Mouse (Mus musculus) intestine, embryonic 16.5 days (tissue): ENCODE results near the gene Scai. TPM values are rescaled to one million over a fixed set of nuclear protein-coding genes. Genes with fewer than 3 reads are reported as not detected.

Experiments
- ATAC-seq: fragments of 200-750 bp; cut with Nextera tagmentation; 2 replicates; pipeline ENCODE4 v1.8.0; 2017; ENCODE audit warnings: moderate TSS enrichment, moderate library complexity
- H3K27ac ChIP-seq: fragments of 300-500 bp; sonication (generic); 2 replicates; pipeline ENCODE4 v1.5.1; 2014; ENCODE audit warnings: mild to moderate bottlenecking, low read length
- H3K27me3 ChIP-seq: fragments of 300-500 bp; sonication (generic); replicated peaks from 2 replicates; pipeline ENCODE4 v1.6.1; 2014; ENCODE audit warnings: low read length, control low read depth, mixed read lengths; ENCODE audit not compliant: control insufficient read depth, insufficient read depth
- H3K36me3 ChIP-seq: fragments of 300-500 bp; sonication (generic); 2 replicates; pipeline ENCODE4 v1.6.1; 2014; ENCODE audit warnings: low read length, control low read depth; ENCODE audit not compliant: control insufficient read depth, insufficient read depth
- H3K4me1 ChIP-seq: fragments of 300-500 bp; sonication (generic); 2 replicates; pipeline ENCODE4 v1.6.1; 2014; ENCODE audit warnings: low read length, control low read depth, mixed read lengths; ENCODE audit not compliant: control insufficient read depth, insufficient read depth
- H3K4me2 ChIP-seq: fragments of 300-500 bp; sonication (generic); 2 replicates; pipeline ENCODE4 v1.6.1; 2014; ENCODE audit warnings: low read depth, low read length, control low read depth
- H3K4me3 ChIP-seq: fragments of 300-500 bp; sonication (generic); 2 replicates; pipeline ENCODE4 v1.5.1; 2014; ENCODE audit warnings: mild to moderate bottlenecking, low read length
- H3K9ac ChIP-seq: fragments of 300-500 bp; sonication (generic); 2 replicates; pipeline ENCODE4 v1.6.1; 2014; ENCODE audit warnings: low read depth, low read length
- H3K9me3 ChIP-seq: fragments of 300-500 bp; sonication (generic); 2 replicates; pipeline ENCODE4 v1.6.1; 2016; ENCODE audit warnings: low read length, control low read depth; ENCODE audit not compliant: control insufficient read depth
- WGBS: fragments of 180-500 bp; shearing (Covaris S2); extraction: QIAGEN DNeasy Blood & Tissue Kit; methylation state at CpG from one replicate; pipeline ENCODE4 v1.1.7; 2014; 5-methylcytosine and 5-hydroxymethylcytosine counted together
- polyA plus RNA-seq: library from polyadenylated mRNA; unstranded; fragments of >200 nt; fragmentation: Nextera tagmentation; extraction: Ambion mirVana; gene quantifications from 2 replicates; pipeline ENCODE4 v1.2.1, GENCODE M21; 2015

Gene Scai
- polyA plus RNA-seq, 1 experiment from 2014 or later: 3.9 TPM

- WGBS: 96% methylated on average over 1 of the region's 1 CpGs
- peaks cover 6% of the 10 kb centered on the region; the same call in 1 of the 2 replicates for H3K36me3 ChIP-seq
- no peaks in the 10 kb centered on the region for H3K4me1 ChIP-seq
- ATAC-seq: no peak
- H3K27me3 ChIP-seq: no peaks in the 10 kb centered on the region
- H3K27ac ChIP-seq: no peak overlapping the region
- H3K9me3 ChIP-seq: no peaks in the 10 kb centered on the region
- H3K4me2 ChIP-seq: no peak overlapping the region
- H3K9ac ChIP-seq: no peak overlapping the region
- no peak overlapping the region for H3K4me3 ChIP-seq
Measured at GRCm38 (mm10) chr2:39048515-39048914, 142.0 kb downstream of the Scai start.

GRCm38 (mm10) chr2:39040215-39040614, 150.3 kb downstream of the Scai start:
- Histone ChIP-seq H3K9me3 (no peaks in the 10 kb centered on the region), H3K36me3 (no peaks in the 10 kb centered on the region), H3K4me1 (no peaks in the 10 kb centered on the region), H3K4me2 (no peak overlapping the region), H3K27me3 (no peaks in the 10 kb centered on the region), H3K9ac (no peak overlapping the region), H3K27ac (no peak overlapping the region), H3K4me3 (no peak overlapping the region)
- ATAC-seq: no peak
- 89% methylated on average over 1 of the region's 1 CpGs for WGBS

GRCm38 (mm10) chr2:39031611-39032010, 158.9 kb downstream of the Scai start:
- H3K4me3 ChIP-seq: no peak overlapping the region
- H3K4me1 ChIP-seq: no peaks in the 10 kb centered on the region
- 91% methylated on average over 1 of the region's 1 CpGs for WGBS
- H3K4me2 ChIP-seq: no peak overlapping the region
- H3K27ac ChIP-seq: no peak overlapping the region
- no peaks in the 10 kb centered on the region for H3K9me3 ChIP-seq
- no peaks in the 10 kb centered on the region for H3K27me3 ChIP-seq
- no peak for ATAC-seq
- no peak overlapping the region for H3K9ac ChIP-seq
- H3K36me3 ChIP-seq: peaks cover 17% of the 10 kb centered on the region

GRCm38 (mm10) chr2:39020004-39020403, 170.5 kb downstream of the Scai start:
- no peak overlapping the region for H3K27ac ChIP-seq
- no peak overlapping the region for H3K9ac ChIP-seq
- no peaks in the 10 kb centered on the region for H3K4me1 ChIP-seq
- peaks cover 11% of the 10 kb centered on the region for H3K36me3 ChIP-seq
- ATAC-seq: no peak
- no peak overlapping the region for H3K4me2 ChIP-seq
- H3K4me3 ChIP-seq: no peak overlapping the region
- WGBS: 83% methylated on average over 1 of the region's 1 CpGs
- no peaks in the 10 kb centered on the region for H3K9me3 ChIP-seq
- no peaks in the 10 kb centered on the region for H3K27me3 ChIP-seq

- H3K4me1 ChIP-seq: no peaks in the 10 kb centered on the region
- H3K36me3 ChIP-seq: peaks cover 7% of the 10 kb centered on the region; the same call in 1 of the 2 replicates
- H3K4me3 ChIP-seq: no peak overlapping the region
- H3K27ac ChIP-seq: no peak overlapping the region
- no peak for ATAC-seq
- WGBS: 72% methylated on average over 3 of the region's 3 CpGs
- no peak overlapping the region for H3K4me2 ChIP-seq
- H3K9me3 ChIP-seq: no peaks in the 10 kb centered on the region
- H3K27me3 ChIP-seq: no peaks in the 10 kb centered on the region
- H3K9ac ChIP-seq: no peak overlapping the region
Measured at GRCm38 (mm10) chr2:39016581-39016980, 174.0 kb downstream of the Scai start.

Other genes starting within 250 kb of the Scai start
- 1.4 and 1.7 TPM in 2 replicates for gene Wdr38, start 193.3 kb downstream of the Scai start, polyA plus RNA-seq
- 84.0 and 92.7 TPM in 2 replicates for gene Arpc5l, start 185.4 kb downstream of the Scai start, polyA plus RNA-seq
- 800 and 859 TPM in 2 replicates for gene Rpl35, start 185.1 kb downstream of the Scai start, polyA plus RNA-seq
- 29.9 and 30.4 TPM in 2 replicates for gene Golga1, start 125.2 kb downstream of the Scai start, polyA plus RNA-seq
- gene Ppp6c, start 35.7 kb upstream of the Scai start, polyA plus RNA-seq: 70.4 and 72.4 TPM in 2 replicates